Mouse (Mus musculus) layer of hippocampus, postnatal 25 days (tissue): ENCODE data around the gene Ascl3. TPM values are rescaled to one million over a fixed set of nuclear protein-coding genes. Genes with fewer than 3 reads are reported as not detected.

ENCODE experiments used
- total RNA-seq, 2 experiments: library from RNA; stranded (reverse); gene quantifications; 2 replicates each; pipeline ENCODE4 v1.2.3; 2021

The Ascl3 gene
- total RNA-seq, 2 experiments from 2014 or later = not detected

Other genes with a start within 250 kb of the Ascl3 start
- gene Trim66, start 223.6 kb downstream of the Ascl3 start, total RNA-seq = 1 to 10 TPM; 4.5 to 5.0 TPM
- gene Rpl27a, start 212.6 kb downstream of the Ascl3 start, total RNA-seq = 100 to 1,000 TPM; 129 to 142 TPM
- gene St5, start 28.1 kb downstream of the Ascl3 start, total RNA-seq = 10 to 100 TPM; 35.3 to 41.7 TPM
- gene Akip1, start 28.0 kb downstream of the Ascl3 start, total RNA-seq = 1 to 10 TPM; 4.1 to 7.2 TPM
- gene BC051019, start 7.9 kb downstream of the Ascl3 start, total RNA-seq = not detected
- 100 to 1,000 TPM; 100 to 109 TPM for gene Tmem9b, start 21.1 kb upstream of the Ascl3 start, total RNA-seq
- 100 to 1,000 TPM; 194 to 212 TPM for gene Nrip3, start 50.3 kb upstream of the Ascl3 start, total RNA-seq
- gene Scube2, start 134.0 kb upstream of the Ascl3 start, total RNA-seq = under 1 TPM; 0.84 to 0.94 TPM
- gene Dennd5a, start 228.7 kb upstream of the Ascl3 start, total RNA-seq = 100 to 1,000 TPM; 214 to 220 TPM